Mouse (Mus musculus) 416B (cell line): ENCODE measurements around the gene Sapcd1.
A peak's percentile ranks its signal among the peaks of the same experiment; 100 is the strongest.
"Not testable (repeated sequence)": the region's sequence is repeated elsewhere in the genome, so short reads cannot be mapped to it uniquely, and the experiment has no call there.

Experiments
- DNase-seq: peaks from one replicate; pipeline ENCODE4 v3.0.0; 2011; ENCODE audit warnings: low read depth

Gene Sapcd1

DNA sequence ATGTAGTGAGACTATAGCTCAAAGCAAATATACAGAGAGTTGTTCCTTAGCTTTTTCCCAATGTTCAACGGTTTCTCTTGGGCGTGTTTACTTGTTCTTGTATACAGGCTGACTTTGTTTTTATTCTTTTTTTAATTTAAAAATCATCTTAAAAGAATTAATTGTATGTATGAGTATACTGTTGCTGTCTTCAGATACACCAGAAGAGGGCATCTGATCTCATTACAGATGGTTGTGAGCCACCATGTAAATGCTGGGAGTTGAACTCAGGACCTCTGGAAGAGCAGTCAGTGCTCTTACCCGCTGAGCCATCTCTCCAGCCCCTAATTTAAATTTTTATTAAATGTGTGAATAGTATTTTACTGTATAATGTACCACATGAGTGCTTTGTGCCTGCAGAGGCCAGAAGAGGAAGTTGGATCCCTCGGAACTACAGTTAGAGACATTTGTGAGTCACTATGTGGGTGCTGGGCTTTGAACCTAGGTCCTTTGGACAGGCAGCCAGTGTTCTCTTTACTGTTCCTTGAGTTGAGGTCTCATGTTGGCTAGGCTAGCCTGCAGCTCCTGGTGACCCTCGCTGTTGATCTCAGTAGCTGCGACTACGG is 20.3 kb downstream of the Sapcd1 start:
- peak; percentile 67 for DNase-seq

DNA sequence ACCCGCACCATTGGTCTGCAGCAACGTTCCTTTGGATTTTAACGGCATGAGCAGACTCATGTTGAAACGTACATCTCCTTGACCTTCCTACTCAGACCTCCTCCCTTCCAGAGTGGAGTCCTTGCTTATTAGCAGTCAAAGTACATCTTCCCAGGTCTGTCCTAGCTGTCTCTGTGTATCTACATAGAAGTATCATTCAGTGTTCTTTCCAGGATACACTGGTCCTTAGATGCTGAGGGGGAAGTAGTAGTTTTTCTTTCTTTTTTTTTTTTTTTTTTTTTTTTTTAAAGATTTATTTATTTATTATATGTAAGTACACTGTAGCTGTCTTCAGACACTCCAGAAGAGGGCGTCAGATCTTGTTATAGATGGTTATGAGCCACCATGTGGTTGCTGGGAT is 21.9 kb downstream of the Sapcd1 start:
- not testable (repeated sequence) for DNase-seq

DNA sequence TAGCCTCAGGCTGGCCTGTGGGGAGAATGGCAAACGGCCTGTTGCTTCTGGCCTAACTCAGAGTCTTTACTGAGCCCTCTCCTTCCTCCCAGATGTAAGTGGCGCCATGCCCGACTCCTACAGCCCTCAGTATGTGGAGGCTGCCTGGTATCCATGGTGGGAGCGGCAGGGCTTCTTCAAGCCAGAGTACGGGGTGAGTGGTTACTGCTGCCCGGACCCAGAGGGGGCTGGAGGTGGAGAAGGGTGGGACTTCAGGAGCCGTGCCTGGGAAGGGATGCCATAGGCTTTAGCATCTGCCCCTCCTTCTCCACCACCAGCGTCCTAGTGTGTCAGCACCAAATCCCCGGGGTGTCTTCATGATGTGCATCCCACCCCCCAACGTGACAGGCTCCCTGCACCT is 22.7 kb downstream of the Sapcd1 start:
- no peak for DNase-seq

DNA sequence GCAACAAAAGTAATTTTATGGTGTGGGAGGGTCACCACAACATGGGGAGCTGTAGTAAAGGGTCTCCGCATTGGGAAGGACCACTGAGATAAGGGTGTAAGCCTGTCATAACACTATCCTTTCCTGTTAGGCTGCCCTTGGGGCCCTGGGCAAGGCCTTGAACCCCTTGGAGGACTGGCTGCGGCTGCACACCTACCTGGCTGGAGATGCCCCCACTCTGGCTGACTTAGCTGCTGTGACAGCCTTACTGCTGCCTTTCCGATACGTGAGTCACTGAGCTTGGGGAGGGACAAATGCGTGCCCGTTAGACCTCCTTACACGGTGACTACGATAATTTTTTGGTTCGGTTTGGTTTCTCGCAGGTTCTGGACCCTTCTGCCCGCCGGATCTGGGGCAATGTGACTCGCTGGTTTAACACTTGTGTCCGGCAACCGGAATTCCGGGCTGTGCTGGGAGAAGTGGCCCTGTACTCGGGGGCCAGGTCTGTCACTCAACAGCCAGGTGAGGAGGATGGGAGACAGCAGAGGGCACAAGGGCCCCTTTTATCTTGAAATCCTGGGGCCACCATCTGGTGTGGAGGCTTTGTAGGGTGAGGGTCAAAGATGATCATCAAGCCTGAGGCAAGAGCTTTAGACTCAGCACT is 23.6 kb downstream of the Sapcd1 start:
- DNase-seq, result no peak

DNA sequence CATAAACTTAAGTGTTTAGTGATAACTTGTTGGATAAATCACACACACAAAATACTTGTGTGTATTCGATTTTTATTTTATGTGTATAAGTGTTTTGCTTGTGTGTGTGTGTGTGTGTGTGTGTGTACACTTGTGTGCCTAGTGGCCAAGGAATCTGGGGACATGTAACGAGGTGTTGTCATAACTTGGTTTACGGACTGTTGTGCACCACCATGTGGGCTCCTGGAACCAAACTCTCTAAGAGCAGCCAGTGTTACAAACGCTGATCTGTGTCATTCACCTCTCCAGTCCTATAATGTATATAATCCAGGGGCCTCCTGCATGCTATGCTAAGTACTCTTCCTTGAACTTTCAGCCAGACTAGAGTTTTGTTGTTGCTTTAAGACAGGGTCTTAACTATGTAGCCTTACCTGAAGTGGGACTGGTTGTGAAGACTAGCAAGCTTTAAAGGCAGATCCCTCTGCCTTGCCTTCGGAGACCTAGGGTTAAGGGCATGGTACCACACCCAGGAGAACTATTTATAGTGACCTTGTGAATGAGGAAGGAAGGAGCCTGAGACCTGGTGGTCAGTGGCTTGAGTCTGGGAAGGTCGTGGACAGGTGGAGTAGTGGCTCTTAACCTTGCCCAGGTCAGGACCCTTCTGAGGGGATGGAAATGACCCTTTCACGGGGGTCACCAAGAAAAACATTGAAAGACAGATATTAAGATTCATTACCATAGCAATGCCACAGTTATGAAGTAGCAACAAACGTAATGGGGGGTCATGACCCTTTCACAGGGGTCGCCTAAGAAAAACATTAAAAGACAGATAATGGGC is 24.6 kb downstream of the Sapcd1 start:
- DNase-seq, result no peak

DNA sequence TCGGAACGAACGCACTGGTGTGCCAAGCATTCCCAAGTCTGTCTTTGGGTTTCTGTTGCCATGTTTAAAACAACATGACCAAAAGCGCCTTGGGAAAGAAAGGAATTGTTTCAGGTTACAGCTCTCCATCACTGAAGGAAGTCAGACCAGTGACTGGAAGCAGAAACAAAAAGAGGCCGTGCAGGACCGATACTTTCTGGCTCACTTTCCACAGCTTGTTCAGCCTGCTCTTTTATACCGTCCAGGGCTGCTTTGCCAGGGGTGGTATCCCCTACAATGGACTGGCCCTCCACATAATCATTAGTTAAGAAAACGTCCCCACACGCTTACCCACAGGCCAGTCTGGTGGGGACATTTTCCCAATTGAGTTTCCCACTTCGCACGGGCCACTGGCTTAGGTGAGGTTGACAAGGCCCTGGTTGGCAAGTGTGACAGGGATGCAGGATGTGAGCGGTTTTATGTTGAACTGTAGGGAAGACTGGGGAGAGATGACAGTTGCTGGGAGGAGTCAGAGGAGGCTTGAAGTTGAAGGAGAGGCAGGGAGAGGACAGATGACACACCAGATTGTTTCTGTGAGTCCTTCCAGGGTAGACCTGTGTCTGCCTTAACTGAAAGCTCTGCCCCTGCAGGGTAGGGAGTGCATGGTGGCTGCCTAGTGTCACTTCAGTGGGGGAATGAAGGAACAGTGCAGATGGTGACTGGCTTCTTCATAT is 25.5 kb downstream of the Sapcd1 start:
- peak; percentile 89 for DNase-seq

DNA sequence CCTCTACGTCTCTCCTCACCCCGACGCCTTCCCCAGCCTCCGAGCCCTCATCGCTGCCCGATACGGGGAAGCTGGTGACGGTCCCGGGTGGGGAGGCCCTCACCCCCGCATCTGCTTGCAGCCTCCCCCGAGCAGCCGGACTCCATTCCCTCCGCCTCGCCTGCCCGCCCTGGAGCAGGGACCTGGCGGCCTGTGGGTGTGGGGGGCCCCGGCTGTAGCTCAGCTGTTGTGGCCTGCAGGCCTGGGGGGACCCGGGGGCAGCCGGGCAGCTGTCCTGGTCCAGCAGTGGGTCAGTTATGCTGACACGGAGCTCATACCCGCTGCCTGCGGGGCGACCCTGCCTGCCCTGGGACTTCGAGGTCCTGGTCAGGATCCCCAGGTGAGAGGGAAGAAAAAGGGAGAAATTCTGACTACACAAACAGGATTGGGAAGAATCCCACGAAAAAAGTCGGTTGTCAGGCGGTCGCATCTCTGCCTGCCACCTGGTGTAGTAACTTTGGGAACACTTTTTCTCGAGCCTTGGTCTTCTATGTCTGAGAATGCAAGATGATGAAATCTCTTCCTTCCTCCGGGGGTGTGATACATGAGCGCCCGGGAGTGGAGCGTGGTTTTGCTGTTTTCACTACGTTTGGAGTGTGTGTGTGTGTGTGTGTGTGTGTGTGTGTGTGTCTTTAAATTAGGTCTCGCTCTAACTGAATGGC is 26.2 kb downstream of the Sapcd1 start:
- DNase-seq, result peak; percentile 95

DNA sequence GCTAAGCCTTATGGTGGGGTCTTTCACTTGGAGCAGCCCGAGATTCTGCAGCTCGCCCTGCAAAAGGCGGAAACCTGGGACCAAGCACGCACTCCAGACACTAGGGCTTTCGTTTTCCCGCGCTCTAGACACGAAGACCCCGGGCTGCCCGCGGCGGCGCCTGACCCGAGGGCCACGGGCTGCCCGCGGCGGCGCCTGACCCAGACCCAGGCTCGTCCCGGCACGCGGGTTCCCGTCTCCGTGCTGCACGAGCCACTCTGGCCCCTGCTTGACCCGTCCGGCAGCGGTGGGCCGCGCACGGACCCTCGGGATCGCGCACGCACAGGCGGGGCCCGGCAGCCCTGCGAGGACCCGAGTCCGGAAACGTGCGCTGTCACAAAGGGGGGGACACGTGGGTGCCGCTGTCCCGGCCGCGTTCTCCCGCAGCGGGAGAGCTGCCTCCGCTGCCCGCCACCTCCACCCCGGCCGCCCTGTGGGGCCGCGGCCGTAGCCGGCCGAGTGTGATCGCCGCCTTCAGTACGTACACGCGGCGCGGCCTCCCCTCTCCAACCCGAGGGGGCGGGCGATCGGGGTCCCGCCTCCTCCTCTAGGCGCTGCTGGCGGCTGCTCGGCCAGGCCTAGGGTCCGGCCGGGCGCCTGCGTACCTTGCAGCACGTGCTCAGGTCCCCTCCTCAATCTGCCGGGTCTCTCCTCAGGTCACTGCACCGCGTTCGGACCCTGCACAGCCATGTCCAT is 26.9 kb downstream of the Sapcd1 start, which contains the start of gene Vars:
Gene Vars, plus strand, starts transcription at position 271 of the 735 bp plus-strand sequence.
- DNase-seq, result peak; percentile 95

DNA sequence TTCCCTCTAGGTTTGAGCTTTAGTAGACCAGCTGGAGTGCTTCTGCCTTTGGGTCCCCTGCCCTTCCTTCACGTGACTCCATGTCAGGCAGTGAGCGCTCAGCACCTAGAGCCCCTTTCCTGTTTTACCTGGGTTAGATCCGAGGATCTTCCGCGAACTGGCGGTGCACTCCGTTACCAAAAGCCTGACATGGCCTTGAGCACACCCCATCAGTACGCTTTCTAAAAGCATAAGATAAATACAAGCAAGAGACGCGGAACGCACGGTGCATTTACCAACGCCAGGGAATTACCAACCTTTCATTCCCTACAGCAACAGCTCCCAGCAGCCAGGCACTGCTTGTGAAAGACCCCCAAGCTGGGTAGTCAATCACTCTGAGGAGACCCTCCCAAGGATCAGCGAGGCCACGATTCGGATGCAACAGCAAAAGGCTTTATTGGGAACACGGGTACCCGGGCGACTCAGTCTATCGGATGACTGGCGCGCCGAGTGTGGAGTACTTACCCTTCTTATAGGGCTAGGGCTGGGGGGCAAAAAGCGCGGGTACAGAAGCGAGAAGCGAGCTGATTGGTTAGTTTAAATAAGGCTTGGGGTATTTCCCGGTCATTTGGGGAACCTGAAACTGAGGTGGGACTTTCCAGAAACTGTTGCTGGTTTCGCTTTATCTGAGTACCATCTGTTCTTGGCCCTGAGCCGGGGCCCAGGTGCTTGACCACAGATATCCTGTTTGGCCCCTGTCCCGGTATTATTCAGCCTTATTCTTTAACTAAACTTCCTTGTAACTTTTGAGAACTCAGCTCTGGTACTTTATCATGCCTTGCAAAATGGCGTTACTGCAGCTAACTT is 27.7 kb downstream of the Sapcd1 start:
- DNase-seq, result peak; percentile 79

DNA sequence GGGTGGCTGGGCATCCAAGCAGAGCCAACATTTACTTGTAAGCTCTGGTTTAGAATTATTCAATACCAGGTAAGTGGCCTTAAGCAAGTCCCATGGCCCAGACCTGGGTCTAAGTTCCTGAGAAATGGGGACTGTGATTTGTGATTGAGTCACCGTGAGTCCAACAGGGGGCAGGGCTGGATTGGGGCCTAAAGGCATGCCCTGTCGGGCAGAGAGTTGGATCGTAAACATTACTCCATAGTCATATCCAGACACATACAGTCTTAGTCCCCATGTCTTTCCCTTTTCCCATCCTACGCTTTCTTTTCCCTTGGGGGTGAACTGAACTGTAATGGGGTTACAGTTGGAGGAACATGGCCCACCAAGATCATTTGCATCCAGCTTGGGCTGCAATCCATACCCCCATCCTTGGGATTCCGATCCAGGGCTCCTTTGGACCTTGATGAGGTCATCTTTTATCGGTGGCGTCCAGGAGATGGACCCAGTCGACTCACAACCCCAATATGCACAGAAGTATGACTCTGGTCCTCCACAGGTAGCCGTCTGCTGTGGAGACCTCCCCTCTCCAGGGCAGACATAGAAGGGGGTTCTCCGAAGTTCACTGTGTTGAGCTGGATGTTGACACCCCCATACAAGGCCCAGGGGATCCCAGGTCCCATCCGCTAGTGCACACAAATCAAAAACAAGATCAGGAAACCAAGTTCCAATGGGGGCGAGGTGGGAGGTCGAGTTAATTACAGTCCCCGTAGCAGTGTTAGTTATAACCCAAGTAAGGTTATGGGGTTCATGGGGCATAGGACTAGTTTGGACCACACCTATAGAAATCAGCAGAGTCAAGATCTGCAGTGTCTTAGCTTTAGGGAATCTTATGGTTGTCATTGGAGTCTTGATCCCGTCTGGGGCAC is 29.0 kb downstream of the Sapcd1 start:
- no peak for DNase-seq

DNA sequence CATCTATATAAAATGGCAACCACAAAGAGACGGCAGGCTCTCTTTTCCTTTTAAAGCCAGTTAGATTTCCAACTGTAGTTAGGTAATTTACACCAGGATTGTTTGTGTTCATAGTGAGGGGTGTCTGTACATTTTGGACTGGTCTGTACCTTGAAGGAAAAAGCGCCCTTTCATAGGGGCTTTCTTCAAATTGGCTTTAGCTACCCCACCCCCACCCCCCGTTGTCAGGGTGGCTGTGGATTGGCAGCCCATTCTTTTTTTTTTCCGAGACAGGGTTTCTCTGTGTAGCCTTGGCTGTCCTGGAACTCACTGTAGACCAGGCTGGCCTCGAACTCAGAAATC is 30.7 kb downstream of the Sapcd1 start:
- DNase-seq, result no peak

DNA sequence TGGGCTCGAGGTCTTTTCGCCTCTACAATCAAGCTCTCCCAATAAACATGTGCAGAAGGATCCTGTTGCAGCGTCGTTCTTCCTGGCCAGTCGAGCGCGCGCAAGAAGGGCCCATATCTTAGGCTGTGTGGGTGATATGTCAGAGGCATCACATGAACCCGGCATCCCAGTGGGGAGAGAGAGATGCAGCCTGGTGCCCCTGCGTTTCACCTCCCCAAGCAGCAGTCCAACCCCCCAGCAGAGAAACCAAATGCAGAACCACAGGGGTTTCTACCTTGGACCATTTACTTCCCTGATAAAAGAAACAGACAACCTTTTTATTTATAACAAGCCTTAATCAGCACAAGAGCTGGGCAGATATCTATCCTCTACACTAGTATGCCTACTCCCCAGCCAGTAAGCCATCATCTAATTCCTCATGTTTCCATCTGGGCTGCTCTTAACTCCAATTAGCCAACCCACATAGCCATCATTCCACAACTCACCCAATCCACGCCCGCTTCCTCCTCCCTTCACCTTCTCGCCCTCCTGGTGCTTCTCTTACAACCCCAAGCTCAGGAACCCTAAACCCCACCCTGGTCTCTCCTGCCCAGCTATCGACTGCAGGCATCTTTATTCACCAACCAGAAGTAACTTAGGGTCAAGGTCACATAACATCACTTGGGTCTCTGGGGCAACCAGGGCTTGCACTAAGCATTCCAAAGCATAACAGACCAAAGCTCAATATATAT is 31.2 kb downstream of the Sapcd1 start:
- no peak for DNase-seq

DNA sequence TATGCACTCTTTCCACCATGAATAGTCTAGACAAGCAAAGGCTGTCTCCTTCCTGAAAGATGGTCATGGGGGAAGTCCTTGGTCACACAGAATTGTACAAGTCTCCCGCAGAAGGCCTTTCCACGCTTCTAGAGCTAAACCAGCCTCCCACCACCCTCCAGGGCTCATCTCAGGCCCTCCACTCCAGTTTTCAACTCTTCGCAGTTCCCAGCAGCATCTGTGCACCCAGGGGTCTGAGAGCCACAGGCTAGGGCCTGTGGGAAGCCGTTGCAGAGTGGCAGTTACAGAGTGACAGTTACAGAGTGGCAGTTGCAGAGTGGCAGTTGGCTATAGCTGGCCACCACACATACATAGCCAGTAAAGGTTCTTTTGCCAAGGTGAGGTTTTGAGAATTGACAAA is 31.9 kb downstream of the Sapcd1 start:
- not testable (repeated sequence) for DNase-seq

DNA sequence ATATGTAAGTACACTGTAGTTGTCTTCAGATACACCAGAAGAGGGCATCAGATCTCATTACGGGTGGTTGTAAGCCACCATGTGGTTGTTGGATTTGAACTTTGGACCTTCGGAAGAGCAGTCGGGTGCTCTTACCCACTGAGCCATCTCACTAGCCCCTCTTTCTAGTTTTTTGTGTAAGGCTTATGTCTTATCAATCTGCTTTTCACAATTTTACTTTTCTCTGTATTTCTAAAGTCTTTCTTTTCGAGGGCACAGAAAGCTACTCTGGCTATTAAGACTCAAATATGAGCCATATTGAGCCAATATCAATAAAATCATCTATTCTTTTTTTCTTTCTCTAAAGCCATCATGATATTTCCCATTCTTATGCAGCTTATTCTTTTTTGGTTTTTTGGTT is 32.6 kb downstream of the Sapcd1 start:
- not testable (repeated sequence) for DNase-seq

DNA sequence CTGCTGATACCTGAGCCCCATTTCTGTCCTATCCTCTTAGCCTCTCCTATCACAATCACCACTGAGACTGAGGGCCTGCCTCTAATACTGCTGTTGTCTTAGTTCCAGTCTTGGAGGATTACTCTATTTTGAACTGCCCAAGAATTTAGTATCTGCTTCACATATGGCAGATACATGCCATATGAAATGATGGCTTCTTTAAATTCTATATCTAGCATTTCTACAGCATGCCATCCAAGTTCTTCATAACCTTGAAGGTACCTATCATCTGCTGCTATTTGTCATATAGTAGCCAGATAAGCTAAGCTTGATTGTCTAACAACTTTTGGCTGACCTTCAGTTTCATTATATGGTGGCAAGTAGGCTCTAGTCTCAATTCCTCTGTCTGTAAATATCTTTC is 33.1 kb downstream of the Sapcd1 start:
- DNase-seq, result no peak

DNA sequence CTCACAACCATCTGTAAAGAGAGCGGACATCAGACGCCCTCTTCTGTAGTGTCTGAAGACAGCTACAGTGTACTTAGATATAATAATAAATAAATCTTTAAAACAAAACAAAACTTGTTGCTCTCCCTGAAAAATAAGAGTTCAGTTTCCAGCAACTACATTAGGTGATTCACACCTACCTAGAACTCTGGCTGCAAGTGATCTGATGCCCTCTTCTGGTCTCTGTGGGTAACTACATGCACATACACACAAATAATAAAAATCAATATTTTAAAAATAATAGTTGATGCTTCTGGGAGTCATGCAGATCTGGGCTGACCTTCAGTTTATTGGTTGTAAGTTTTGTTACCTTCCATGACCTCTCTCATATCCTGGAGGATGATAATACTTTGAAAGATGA is 43.6 kb downstream of the Sapcd1 start:
- peak; percentile 75 for DNase-seq

DNA sequence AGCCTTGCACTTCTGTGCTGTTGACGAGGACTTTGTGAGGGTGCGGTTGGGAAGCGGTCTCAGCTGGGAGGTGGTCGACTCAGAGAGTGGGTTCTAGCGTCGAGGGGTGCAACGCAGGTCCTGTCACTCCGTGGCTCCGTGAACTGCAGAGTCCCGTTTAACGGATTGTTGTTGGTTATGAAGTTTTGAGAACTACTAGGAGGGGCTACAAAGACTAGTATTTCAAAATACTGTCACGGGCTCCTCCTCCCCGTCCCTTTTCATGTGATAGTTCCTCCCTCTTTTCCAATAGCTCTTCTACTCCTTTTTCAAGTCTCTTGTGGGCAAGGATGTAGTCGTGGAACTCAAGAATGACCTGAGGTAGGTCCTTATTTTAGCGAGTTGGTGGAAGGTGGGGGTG is 45.5 kb downstream of the Sapcd1 start:
- DNase-seq, result peak; percentile 80

DNA sequence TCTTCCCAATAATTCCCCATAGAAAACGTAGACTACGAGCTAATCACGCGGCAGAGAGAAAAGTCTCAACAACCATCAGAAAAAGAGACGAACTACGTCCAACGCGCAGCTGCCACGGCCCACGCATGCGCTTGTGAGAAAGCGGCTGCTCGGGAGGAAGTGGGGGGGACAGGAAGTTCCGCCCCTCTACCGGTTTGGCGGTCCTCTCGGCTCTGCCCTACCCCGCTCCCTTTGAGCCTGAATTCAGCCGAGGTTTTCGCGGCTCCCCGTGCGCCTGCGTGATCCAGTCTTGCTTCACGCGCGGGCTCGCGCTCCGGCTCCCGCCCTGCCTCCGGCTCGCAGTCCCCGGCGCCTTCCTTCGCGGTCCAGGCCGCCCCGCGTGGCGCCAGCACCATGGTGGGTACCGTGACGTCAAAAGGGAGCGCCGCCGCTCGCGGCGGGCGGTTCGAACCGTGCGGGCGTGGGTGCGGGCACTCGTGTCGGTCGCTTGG is 46.1 kb downstream of the Sapcd1 start, which contains the start of gene Lsm2:
Gene Lsm2, plus strand, starts transcription at position 173 of the 491 bp plus-strand sequence.
- peak; percentile 95 for DNase-seq
